Mouse (Mus musculus): ENCODE measurements around the gene Ptcd2. TPM values are rescaled to one million over a fixed set of nuclear protein-coding genes. Genes with fewer than 3 reads are reported as not detected.

Gene Ptcd2
- polyA plus RNA-seq (2015; fragmentation: Nextera tagmentation; extraction: Ambion mirVana): 42.3 and 49.4 TPM in 2 replicates

DNA sequence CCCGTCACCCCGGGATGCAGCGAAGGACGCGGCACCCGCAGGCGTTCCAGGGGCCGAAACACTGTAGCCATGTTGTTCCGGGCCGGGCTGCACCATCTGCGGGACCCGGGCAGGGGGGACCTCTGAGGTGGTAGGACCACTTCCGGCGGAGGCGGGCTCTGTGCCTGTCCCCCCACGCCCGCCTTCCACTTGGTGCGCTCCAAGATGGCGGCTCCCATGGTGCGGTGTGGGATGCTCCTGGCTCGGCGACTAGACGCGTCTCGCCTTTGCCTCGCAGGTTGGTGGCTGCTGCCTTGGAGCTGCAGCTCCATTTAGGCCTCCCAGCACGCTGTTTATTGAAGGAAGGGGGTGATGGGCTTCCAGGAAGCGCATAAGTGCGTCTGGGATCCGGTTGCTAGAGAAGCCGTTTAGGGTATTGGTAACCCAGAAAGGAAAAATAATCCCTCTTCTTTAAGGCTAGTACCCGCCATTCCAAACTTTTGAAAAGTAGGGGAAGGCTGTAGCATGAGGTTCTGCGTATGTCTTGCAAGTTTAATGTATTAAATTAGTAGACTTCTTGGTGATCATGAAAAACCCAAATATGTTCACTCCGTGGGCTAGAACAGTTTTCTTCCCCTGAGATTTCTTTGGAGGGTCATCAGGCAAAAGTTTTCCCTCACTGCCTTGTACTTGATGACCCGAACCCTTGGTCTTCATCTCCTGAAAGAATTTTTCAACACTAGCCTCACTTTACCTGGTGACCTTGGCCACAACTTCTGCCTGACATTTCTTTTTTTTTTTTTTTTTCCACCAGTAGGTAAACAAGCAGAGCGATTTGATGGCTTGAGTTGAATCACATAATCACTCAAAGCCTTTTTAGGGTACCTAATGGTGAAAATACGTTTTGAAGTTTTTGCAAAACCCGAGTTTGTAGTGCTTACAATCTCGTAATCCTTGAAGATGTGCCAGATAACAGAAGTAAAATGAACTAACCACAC is at the start of gene Ptcd2, which contains the start of gene Mrps27:
Ptcd2 (minus strand) TSS at position 107 of the 977 bp plus-strand sequence.
Mrps27 (plus strand) TSS at position 188 of the 977 bp plus-strand sequence.
- Histone ChIP-seq H3K9me3 (no peaks in the 10 kb centered on the region), H3K27ac (peak within 1 kb of the TSS; percentile 82), H3K4me2 (peak within 1 kb of the TSS; percentile 65), H3K27me3 (replicated peaks) (no peaks in the 10 kb centered on the region), H3K36me3 (peaks cover 33% of the 10 kb centered on the region), H3K4me3 (replicated peaks) (peak within 1 kb of the TSS; percentile 68), H3K4me1 (peaks cover 7% of the 10 kb centered on the region), H3K9ac (peak within 1 kb of the TSS; percentile 67)
- 2% methylated on average over 39 of the region's 39 CpGs for WGBS
- peak; percentile 98 for ATAC-seq (ENCODE audit: insufficient read depth, low FRiP score, low read depth)

DNA sequence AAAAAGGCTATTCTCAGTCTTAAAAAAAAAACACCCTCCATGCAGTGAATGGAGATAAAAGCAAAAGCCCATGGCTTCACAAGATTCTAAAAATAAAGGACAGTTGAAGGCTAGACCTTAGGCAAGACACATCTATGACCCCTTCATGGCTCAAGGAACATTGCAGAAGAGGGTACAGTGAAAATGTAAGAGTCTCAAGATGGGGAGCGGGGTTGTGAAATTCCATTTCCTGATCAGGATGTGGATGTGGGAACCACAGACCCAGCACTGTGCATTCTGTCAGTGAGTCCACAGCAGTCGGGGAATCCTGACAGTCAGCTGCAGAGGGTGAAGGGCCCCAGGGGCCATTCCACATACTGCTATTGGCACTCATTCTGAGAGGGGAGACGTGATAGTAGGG is 48.6 kb upstream of the Ptcd2 start:
- Histone ChIP-seq H3K4me2 (no peak overlapping the region), H3K9me3 (no peaks in the 10 kb centered on the region), H3K9ac (no peak overlapping the region), H3K4me1 (peaks cover 3% of the 10 kb centered on the region), H3K27ac (no peak overlapping the region), H3K36me3 (no peaks in the 10 kb centered on the region), H3K27me3 (replicated peaks) (no peaks in the 10 kb centered on the region), H3K4me3 (replicated peaks) (no peak overlapping the region)
- WGBS: 86% methylated on average over 3 of the region's 3 CpGs
- no peak for ATAC-seq (ENCODE audit: insufficient read depth, low FRiP score, low read depth)

DNA sequence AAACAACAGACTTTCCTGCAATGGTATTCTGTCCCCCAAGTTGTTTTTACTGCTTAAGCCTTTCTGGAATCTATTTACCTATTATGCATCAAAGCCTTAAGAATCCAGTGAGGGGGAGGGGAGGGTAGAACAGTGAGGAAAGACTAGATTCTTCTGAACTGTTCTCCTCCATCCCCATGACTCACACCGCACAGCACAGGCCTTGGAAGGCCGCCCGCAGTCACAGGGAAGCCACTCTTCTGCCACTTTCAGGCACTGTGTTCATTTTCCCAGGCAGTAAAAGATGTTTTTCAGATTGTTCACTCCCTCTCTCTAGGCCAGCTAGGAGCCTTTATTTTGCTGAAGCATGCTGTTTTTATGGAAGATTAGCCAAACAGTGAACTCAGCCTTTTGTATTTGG is 46.9 kb upstream of the Ptcd2 start:
- H3K4me1 ChIP-seq: no peaks in the 10 kb centered on the region
- H3K27ac ChIP-seq: no peak overlapping the region
- H3K4me2 ChIP-seq: no peak overlapping the region
- WGBS: 77% methylated on average over 3 of the region's 3 CpGs
- ATAC-seq (ENCODE audit: insufficient read depth, low FRiP score, low read depth): no peak
- H3K36me3 ChIP-seq: no peaks in the 10 kb centered on the region
- no peaks in the 10 kb centered on the region for H3K9me3 ChIP-seq
- no peak overlapping the region for H3K4me3 ChIP-seq (replicated peaks)
- H3K9ac ChIP-seq: no peak overlapping the region
- H3K27me3 ChIP-seq (replicated peaks): no peaks in the 10 kb centered on the region

DNA sequence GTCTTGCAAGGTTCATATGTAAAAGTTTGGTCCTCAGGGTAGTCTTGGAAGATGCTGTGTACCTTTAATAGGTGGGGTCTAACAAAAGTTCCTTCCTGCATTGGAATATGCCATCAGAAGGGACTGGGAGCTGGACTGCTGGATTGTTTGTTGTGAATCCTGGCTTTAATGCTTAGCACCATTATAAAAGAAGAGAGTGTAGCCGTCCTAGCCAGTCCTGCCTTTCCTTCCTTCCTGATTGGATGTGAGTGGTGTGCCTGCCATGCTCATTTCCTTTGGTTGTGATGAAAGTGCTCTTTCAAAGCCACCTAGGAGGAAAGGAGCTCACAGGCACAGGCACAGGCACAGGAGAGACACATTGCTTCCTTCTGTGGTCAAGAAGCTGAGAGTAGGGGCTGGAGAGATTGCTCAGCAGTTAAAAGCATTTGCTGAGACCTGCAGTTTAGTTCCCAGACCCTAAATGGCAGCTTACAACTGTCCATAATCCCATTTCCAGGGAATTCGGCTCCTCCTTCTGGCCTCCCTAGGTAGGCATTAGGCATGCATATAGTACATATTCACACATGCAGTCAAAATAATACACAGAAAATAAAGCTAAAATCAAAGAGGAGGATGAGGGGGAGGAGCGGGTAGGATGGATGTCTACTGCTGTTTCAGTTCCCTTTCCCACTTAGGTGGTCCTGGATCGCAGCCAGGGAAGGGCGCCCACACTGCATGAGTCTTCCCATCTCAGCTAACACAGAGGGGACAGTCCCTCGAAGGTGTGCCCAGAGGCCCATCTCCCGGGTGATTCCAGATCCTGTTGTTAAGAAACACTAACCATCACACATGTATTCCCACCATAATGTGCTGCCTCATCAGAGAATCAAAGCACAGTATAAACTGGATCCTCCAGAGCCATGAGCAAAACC is 43.7 kb upstream of the Ptcd2 start:
- Histone ChIP-seq H3K9ac (no peak overlapping the region), H3K36me3 (no peaks in the 10 kb centered on the region), H3K27ac (no peak overlapping the region), H3K4me2 (no peak overlapping the region), H3K9me3 (no peaks in the 10 kb centered on the region), H3K27me3 (replicated peaks) (no peaks in the 10 kb centered on the region), H3K4me1 (no peaks in the 10 kb centered on the region), H3K4me3 (replicated peaks) (no peak overlapping the region)
- no peak for ATAC-seq (ENCODE audit: insufficient read depth, low FRiP score, low read depth)
- WGBS: 75% methylated on average over 7 of the region's 7 CpGs

DNA sequence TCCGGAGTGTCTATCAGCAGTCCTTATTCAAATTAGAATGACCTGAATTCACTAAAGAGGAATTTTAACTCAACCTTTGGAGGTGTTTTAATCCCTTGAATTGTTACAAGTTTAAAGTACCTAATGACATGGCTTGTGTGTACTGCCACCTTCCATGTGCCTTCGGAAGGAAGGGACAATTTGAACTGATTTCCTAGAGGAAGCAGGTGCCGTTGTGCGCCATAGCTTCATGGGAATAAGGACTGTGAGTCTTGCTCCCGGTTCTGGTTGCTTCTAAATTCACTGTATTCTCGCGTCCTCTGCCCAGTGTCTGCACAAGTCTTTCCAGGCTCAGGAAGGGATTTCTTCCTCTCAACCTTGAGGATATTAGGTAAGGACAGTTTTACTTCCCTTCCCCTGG is 41.8 kb upstream of the Ptcd2 start:
- H3K9me3 ChIP-seq: no peaks in the 10 kb centered on the region
- 86% methylated on average over 7 of the region's 7 CpGs for WGBS
- no peak overlapping the region for H3K9ac ChIP-seq
- no peaks in the 10 kb centered on the region for H3K4me1 ChIP-seq
- H3K36me3 ChIP-seq: no peaks in the 10 kb centered on the region
- no peak overlapping the region for H3K27ac ChIP-seq
- no peak overlapping the region for H3K4me3 ChIP-seq (replicated peaks)
- ATAC-seq (ENCODE audit: insufficient read depth, low FRiP score, low read depth): no peak
- H3K4me2 ChIP-seq: no peak overlapping the region
- no peaks in the 10 kb centered on the region for H3K27me3 ChIP-seq (replicated peaks)

DNA sequence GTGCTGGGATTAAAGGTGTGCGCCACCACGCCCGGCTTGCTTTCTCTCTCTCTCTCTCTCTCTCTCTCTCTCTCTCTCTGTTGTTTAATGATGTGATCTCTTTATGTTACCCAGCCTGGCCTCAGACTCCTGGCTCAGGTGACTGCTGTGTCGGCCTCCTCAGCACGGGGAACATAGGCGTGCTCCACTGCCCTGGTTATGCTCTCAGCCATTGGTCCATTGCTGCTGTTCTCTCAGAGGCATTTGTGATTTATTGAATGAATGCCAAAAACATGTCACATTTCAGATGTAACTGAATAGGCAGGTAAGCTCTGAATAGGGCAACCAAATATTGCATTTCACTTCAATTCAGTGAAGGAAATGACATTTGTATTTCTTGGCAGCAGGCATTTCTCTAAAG is 41.4 kb upstream of the Ptcd2 start:
- WGBS: 85% methylated on average over 6 of the region's 6 CpGs
- no peak overlapping the region for H3K4me3 ChIP-seq (replicated peaks)
- H3K4me1 ChIP-seq: no peaks in the 10 kb centered on the region
- no peak overlapping the region for H3K9ac ChIP-seq
- ATAC-seq (ENCODE audit: insufficient read depth, low FRiP score, low read depth): no peak
- no peaks in the 10 kb centered on the region for H3K27me3 ChIP-seq (replicated peaks)
- no peaks in the 10 kb centered on the region for H3K36me3 ChIP-seq
- H3K27ac ChIP-seq: no peak overlapping the region
- H3K9me3 ChIP-seq: no peaks in the 10 kb centered on the region
- H3K4me2 ChIP-seq: no peak overlapping the region

DNA sequence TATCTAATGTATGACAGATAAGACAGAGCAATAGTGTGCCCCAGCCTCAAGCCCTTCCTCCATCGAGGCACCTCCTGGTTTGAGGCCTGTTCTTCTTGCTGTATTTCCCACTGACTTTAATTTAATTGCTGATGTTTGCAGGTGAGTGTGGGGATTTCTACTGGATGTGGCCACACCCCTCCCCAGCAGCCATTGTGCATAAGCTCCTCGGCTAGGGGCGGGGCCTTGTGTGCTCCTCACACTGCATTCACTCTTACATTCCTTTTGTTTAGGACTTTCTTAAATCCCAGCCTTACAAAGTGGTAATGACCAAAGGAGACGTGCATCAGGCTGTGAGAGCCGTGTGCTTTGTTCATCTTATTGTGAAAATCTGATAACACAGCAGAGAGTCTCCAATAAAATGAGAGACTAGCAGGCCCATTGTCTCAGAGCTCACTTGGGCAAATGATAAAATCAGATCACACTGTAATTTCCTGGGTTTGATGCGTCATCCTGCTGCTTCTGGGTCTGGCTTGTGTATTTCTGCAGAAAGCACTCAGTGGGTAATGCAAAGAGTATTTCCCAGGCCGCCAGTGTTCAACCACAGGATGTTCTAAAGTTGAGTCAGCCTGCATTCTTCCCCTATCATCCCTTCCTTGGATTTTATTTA is 40.2 kb upstream of the Ptcd2 start:
- H3K9ac ChIP-seq: no peak overlapping the region
- H3K27me3 ChIP-seq (replicated peaks): no peaks in the 10 kb centered on the region
- WGBS: 71% methylated on average over 7 of the region's 7 CpGs
- H3K36me3 ChIP-seq: no peaks in the 10 kb centered on the region
- H3K27ac ChIP-seq: no peak overlapping the region
- no peak for ATAC-seq (ENCODE audit: insufficient read depth, low FRiP score, low read depth)
- H3K4me1 ChIP-seq: no peaks in the 10 kb centered on the region
- H3K9me3 ChIP-seq: no peaks in the 10 kb centered on the region
- H3K4me3 ChIP-seq (replicated peaks): no peak overlapping the region
- no peak overlapping the region for H3K4me2 ChIP-seq

DNA sequence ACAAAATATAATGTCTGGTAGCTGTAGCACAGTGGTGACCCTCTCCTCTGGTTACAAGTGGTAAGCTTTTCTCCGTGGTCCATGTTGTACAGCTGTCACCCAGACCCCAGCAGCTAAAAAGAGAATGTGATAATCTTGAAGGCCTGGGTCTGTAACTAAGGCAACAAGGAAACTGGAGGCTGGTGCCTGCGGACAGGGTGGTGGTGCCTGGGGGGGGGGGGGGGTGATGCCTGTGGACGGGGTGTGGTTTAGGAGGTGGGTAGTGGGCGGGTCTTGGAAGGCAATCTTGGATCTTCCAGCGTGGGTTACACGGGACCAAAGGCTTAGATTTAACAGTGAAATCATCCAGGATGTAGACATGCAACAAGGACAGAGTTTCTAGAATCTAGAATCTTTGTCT is 37.9 kb upstream of the Ptcd2 start:
- no peaks in the 10 kb centered on the region for H3K9me3 ChIP-seq
- no peak overlapping the region for H3K4me3 ChIP-seq (replicated peaks)
- ATAC-seq (ENCODE audit: insufficient read depth, low FRiP score, low read depth): no peak
- no peak overlapping the region for H3K4me2 ChIP-seq
- WGBS: 72% methylated on average over 6 of the region's 6 CpGs
- H3K27ac ChIP-seq: no peak overlapping the region
- H3K27me3 ChIP-seq (replicated peaks): no peaks in the 10 kb centered on the region
- H3K4me1 ChIP-seq: no peaks in the 10 kb centered on the region
- H3K36me3 ChIP-seq: no peaks in the 10 kb centered on the region
- H3K9ac ChIP-seq: no peak overlapping the region

DNA sequence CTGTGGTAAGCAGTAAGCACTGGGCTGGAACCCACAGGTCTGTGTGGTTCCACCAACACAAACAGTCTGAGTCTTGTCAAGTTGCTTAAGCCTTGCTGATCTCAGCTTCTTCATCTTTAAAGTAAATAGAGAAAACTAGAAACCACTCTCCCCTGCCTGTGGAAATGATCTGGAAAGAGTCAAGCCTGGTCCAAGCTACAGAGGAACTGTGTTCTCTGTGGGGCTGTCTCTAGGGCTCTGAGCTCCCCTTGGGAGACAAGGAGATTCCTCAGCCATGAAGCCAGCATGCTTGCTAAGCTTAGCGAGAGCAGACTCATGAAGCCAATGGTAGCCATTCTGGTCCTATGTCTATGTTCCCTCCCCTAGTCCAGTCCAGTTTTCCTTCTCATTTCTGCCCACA is 33.7 kb upstream of the Ptcd2 start:
- H3K4me3 ChIP-seq (replicated peaks): no peak overlapping the region
- H3K36me3 ChIP-seq: no peaks in the 10 kb centered on the region
- no peaks in the 10 kb centered on the region for H3K9me3 ChIP-seq
- no peaks in the 10 kb centered on the region for H3K27me3 ChIP-seq (replicated peaks)
- no peak for ATAC-seq (ENCODE audit: insufficient read depth, low FRiP score, low read depth)
- H3K4me1 ChIP-seq: no peaks in the 10 kb centered on the region
- WGBS: 91% methylated on average over 1 of the region's 1 CpGs
- no peak overlapping the region for H3K4me2 ChIP-seq
- H3K27ac ChIP-seq: no peak overlapping the region
- no peak overlapping the region for H3K9ac ChIP-seq

DNA sequence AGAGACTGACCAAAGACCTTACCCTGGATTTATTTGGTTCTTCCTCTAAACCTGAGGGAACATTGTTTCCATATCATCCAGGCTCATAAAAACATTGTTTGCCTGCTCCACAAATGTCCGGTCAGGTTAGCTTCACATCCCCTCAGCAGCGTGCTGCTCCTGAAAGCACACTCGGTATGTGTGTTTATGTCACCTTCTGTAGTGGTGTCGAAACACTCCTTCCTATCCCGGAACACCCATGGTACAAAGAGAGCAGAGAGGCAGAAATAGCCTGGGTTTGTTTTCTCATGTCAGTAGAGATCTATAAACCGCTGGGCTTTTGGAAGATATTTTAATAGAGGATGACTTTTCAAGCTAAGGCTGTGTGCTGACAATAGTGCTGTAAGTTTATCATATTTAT is 32.5 kb upstream of the Ptcd2 start:
- Histone ChIP-seq H3K36me3 (no peaks in the 10 kb centered on the region), H3K9ac (no peak overlapping the region), H3K4me2 (no peak overlapping the region), H3K9me3 (no peaks in the 10 kb centered on the region), H3K4me3 (replicated peaks) (no peak overlapping the region), H3K4me1 (no peaks in the 10 kb centered on the region), H3K27ac (no peak overlapping the region), H3K27me3 (replicated peaks) (no peaks in the 10 kb centered on the region)
- no peak for ATAC-seq (ENCODE audit: insufficient read depth, low FRiP score, low read depth)
- WGBS: 81% methylated on average over 6 of the region's 6 CpGs

DNA sequence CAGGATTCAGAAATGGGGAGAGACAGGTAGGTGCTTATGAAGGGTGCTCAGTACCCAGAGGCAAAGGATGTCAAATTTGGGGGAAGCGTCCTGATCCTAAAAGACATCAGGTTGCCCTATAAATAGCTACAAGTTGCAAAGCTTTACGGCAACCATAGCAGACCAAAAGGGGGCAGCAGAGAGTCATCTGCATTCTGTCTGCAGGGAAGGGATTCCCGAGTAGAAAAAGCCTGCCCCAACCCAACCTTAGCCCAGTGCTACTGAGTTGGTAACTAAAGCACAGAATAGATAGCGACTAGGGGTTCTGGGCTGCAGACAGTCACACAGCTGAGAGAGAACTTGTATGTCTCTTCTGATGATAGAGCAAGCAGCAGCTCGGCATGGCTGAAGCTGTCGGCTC is 31.0 kb upstream of the Ptcd2 start:
- no peaks in the 10 kb centered on the region for H3K27me3 ChIP-seq (replicated peaks)
- no peaks in the 10 kb centered on the region for H3K4me1 ChIP-seq
- no peaks in the 10 kb centered on the region for H3K9me3 ChIP-seq
- H3K4me2 ChIP-seq: no peak overlapping the region
- H3K9ac ChIP-seq: no peak overlapping the region
- no peak overlapping the region for H3K4me3 ChIP-seq (replicated peaks)
- H3K27ac ChIP-seq: no peak overlapping the region
- 40% methylated on average over 6 of the region's 6 CpGs for WGBS
- no peak for ATAC-seq (ENCODE audit: insufficient read depth, low FRiP score, low read depth)
- no peaks in the 10 kb centered on the region for H3K36me3 ChIP-seq

Data from stomach, embryonic 15.5 days (tissue).